Mouse (Mus musculus) forebrain, postnatal 0 days (tissue): ENCODE data around the gene Prkrip1. TPM values are rescaled to one million over a fixed set of nuclear protein-coding genes. Genes with fewer than 3 reads are reported as not detected.

Experiments
- ATAC-seq: fragments of 200-750 bp; cut with Nextera tagmentation; 2 replicates; pipeline ENCODE4 v1.8.0; 2017; ENCODE audit warnings: mild to moderate bottlenecking, moderate library complexity
- DNase-seq: peaks from one replicate; pipeline ENCODE4 v3.0.0-alpha.2; 2015
- H3K27ac ChIP-seq: fragments of 300-500 bp; sonication (generic); 2 replicates; pipeline ENCODE4 v1.5.1; 2014; ENCODE audit warnings: low read depth, mild to moderate bottlenecking, antibody characterized with exemption, low read length, moderate library complexity, mixed read lengths
- H3K27me3 ChIP-seq: fragments of 300-500 bp; sonication (generic); 2 replicates; pipeline ENCODE4 v1.6.1; 2014; ENCODE audit warnings: mild to moderate bottlenecking, low read length, mixed read lengths; ENCODE audit not compliant: insufficient read depth
- H3K36me3 ChIP-seq: fragments of 300-500 bp; sonication (generic); 2 replicates; pipeline ENCODE4 v1.6.1; 2014; ENCODE audit warnings: mild to moderate bottlenecking, moderate library complexity; ENCODE audit not compliant: insufficient read depth
- H3K4me1 ChIP-seq: fragments of 300-500 bp; sonication (generic); 2 replicates; pipeline ENCODE4 v1.6.1; 2014; ENCODE audit warnings: antibody characterized with exemption; ENCODE audit not compliant: insufficient read depth
- H3K4me2 ChIP-seq: fragments of 300-500 bp; sonication (generic); 2 replicates; pipeline ENCODE4 v1.6.1; 2014; ENCODE audit warnings: low read depth, mild to moderate bottlenecking, moderate library complexity
- H3K4me3 ChIP-seq: fragments of 300-500 bp; sonication (generic); 2 replicates; pipeline ENCODE4 v1.5.1; 2014; ENCODE audit warnings: low read depth, low read length, mixed read lengths
- H3K9ac ChIP-seq: fragments of 300-500 bp; sonication (generic); 2 replicates; pipeline ENCODE4 v1.6.1; 2014; ENCODE audit warnings: mild to moderate bottlenecking
- H3K9me3 ChIP-seq: fragments of 300-500 bp; sonication (generic); 2 replicates; pipeline ENCODE4 v1.6.1; 2016; ENCODE audit warnings: low read length
- CTCF ChIP-seq: sonication (generic); IDR thresholded peaks from 2 replicates; pipeline ENCODE4 v1.5.1; 2016; ENCODE audit warnings: antibody characterized with exemption, control low read depth, low read depth
- WGBS: fragments of 180-500 bp; shearing (Covaris S2); extraction: QIAGEN DNeasy Blood & Tissue Kit; methylation state at CpG from one replicate; pipeline ENCODE4 v1.1.7; 2014; 5-methylcytosine and 5-hydroxymethylcytosine counted together
- polyA plus RNA-seq: library from polyadenylated mRNA; unstranded; fragments of >200 nt; fragmentation: Nextera tagmentation; extraction: Ambion mirVana; gene quantifications from 2 replicates; pipeline ENCODE4 v1.2.1, GENCODE M21; 2015
- total RNA-seq: library from RNA; depleted of rRNA; stranded (reverse); fragments of >200 nt; gene quantifications from 2 replicates; pipeline ENCODE4 v1.2.3, GENCODE M21; 2014

Gene Prkrip1
- total and polyA plus RNA-seq, 2 experiments from 2014 or later: 19.8 to 61.3 TPM

DNA sequence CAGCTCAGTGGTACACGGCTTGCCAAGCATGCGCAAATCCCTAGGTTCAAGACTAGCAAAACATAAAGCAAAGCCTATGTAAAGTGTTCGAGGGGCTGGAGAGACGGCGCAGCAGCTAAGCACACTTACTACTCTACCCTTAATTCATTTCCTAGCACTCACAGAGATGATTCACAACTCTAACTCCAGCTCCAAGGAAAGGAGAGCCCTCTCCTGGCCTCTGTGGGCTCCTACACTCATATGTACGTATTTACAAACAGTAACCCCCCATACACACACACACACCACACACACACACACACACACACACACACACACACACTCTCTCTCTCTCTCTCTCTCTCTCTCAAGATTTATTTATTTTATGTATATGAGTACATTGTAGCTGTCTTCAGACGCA is 15.0 kb downstream of the Prkrip1 start:
- no peak for DNase-seq
- Histone ChIP-seq H3K27me3 (no peaks in the 10 kb centered on the region), H3K4me3 (no peak overlapping the region), H3K9ac (no peak overlapping the region), H3K9me3 (no peaks in the 10 kb centered on the region), H3K27ac (no peak overlapping the region), H3K36me3 (peaks cover 62% of the 10 kb centered on the region), H3K4me1 (no peaks in the 10 kb centered on the region), H3K4me2 (no peak overlapping the region)
- no peak for ATAC-seq
- TF ChIP-seq CTCF: peak; percentile 26
- 89% methylated on average over 7 of the region's 7 CpGs for WGBS

DNA sequence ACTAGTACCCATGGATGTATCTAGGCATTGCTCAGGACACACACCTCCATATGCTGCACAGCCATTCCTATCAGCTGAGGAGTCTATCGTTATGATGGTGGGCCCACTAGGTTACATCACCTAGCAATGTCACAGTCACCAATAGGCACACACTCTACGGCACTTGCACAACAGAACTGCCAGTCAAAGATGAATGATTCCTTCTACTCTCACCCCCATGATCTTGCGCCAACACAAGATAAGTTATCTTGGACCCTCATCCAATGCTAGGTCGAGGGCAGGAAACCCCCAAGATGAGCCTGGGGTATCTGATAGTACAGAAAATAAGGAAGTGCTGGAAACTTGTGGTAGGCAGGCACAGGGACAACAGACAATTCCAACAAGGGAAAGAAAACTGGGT is 15.9 kb downstream of the Prkrip1 start:
- no peak for TF ChIP-seq CTCF
- no peaks in the 10 kb centered on the region for H3K4me1 ChIP-seq
- no peak overlapping the region for H3K9ac ChIP-seq
- no peak overlapping the region for H3K4me2 ChIP-seq
- H3K36me3 ChIP-seq: peaks cover 62% of the 10 kb centered on the region
- no peak overlapping the region for H3K4me3 ChIP-seq
- ATAC-seq (no peak), DNase-seq (no peak)
- no peaks in the 10 kb centered on the region for H3K9me3 ChIP-seq
- no peaks in the 10 kb centered on the region for H3K27me3 ChIP-seq
- H3K27ac ChIP-seq: no peak overlapping the region
- WGBS: 97% methylated on average over 4 of the region's 4 CpGs

DNA sequence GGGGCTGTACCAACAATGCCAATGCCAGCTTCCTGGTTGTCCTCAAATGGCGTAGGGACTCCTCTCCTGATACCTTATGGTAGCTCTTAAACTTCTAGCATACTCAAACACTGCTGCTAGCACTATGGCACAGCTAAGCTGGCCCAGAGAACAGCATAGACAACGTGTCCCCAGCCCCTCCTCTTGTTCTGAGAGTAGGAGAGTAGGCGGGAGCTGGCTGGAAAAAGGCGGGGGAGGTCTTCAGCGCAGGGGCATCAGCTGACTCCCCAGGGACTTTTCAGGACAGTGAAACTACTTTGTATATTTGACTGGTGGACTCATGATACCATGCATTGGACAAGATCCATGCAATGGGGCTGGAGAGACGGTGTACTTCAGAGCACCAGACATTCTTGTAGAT is 16.7 kb downstream of the Prkrip1 start:
- no peak overlapping the region for H3K9ac ChIP-seq
- DNase-seq (no peak), ATAC-seq (no peak)
- H3K4me1 ChIP-seq: no peaks in the 10 kb centered on the region
- H3K4me2 ChIP-seq: no peak overlapping the region
- H3K36me3 ChIP-seq: peaks cover 63% of the 10 kb centered on the region
- no peak overlapping the region for H3K4me3 ChIP-seq
- no peak overlapping the region for H3K27ac ChIP-seq
- WGBS: 93% methylated on average over 6 of the region's 6 CpGs
- no peaks in the 10 kb centered on the region for H3K9me3 ChIP-seq
- no peaks in the 10 kb centered on the region for H3K27me3 ChIP-seq
- TF ChIP-seq CTCF: no peak

DNA sequence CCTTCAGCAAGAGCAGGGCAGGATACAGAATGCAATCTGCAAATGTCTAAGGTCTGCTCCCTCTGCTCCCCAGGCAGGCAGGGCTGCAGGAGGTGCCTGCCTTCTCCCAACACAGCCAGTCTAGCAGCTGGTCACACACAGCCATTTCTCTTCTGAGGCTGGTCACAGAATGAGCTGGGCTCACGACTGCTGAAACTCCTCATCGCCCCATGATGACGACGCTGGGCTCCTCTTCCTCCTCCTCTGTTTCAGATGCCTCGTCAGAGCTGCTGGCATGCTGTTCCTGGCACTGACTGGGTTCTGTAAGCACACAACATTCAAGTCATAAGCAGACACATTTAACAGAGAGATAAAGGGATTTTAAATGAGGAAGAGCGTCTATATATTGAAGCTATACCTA is 17.6 kb downstream of the Prkrip1 start:
- Histone ChIP-seq H3K9me3 (no peaks in the 10 kb centered on the region), H3K4me1 (no peaks in the 10 kb centered on the region), H3K27me3 (no peaks in the 10 kb centered on the region), H3K9ac (no peak overlapping the region), H3K27ac (no peak overlapping the region), H3K4me2 (no peak overlapping the region), H3K36me3 (peaks cover 60% of the 10 kb centered on the region), H3K4me3 (no peak overlapping the region)
- no peak for TF ChIP-seq CTCF
- no peak for DNase-seq
- 90% methylated on average over 6 of the region's 6 CpGs for WGBS
- no peak for ATAC-seq

DNA sequence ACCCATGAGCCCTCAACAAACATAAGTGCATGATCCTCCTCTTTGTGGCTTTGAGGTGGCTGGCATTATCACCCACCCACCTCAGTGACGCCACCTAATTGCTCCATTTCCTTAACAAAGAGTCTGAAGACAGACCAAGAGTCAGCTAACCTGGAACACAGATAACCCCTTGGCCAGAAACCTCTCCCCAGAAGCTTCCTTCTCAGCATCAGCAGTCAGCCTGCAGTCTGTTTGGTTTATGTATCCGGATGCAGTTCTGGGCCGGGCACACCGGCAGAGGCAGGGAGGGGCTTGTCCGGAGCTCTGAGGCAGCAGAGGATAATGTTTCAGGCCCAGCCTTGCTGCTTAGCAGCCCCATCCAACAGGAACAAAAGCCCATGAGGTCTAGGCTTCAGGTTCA is 19.2 kb downstream of the Prkrip1 start:
- WGBS: 92% methylated on average over 5 of the region's 5 CpGs
- Histone ChIP-seq H3K27ac (no peak overlapping the region), H3K36me3 (peaks cover 58% of the 10 kb centered on the region)

DNA sequence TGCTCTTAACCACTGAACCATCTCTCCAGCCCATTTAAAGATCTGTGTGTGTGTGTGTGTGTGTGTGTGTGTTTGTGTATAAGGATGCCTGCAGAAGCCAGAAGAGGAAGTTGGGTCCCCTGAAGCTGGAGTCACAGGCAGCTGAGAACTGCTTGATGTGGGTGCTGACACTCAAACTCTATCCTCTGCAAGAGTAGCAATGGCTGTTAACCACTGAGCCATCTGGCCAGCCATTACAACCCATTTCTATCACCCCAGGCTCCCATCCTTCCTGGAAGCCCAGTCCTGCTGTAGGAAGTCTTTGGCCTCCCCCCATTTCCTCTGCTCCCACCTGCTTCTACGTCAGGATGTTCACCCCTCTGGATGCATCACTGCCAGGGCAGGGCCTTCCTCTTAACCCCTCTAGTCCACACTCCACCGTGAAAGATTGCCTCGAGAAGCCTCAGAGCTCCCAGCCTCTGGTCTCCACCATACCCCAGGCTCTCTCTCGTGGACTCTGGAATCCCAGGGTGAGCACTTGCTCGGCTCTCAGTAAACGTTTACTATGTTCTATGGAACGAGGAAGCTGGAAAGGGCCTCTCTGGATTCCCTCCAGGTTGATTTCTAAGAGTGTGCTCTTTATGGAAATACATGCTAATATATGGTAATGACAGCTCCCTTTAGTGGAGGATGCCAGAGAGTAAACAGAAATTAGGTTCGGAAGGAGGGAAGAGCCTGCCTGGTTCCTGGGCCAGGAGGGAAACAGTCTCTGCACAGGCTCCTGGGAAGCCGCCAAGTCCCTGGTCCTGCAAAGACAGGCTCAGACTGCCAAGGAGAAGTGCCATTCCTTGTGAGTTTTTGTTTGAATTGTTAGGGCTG is 24.9 kb downstream of the Prkrip1 start:
- peak; percentile 60 for ATAC-seq
- Histone ChIP-seq H3K4me2 (no peak overlapping the region), H3K36me3 (peaks cover 12% of the 10 kb centered on the region), H3K27me3 (no peaks in the 10 kb centered on the region), H3K9ac (no peak overlapping the region), H3K9me3 (no peaks in the 10 kb centered on the region), H3K4me3 (no peak overlapping the region), H3K27ac (peak overlapping the region; percentile 47; the same call in 1 of the 2 replicates), H3K4me1 (peaks cover 6% of the 10 kb centered on the region)
- no peak for TF ChIP-seq CTCF
- peak; percentile 83 for DNase-seq
- 16% methylated on average over 9 of the region's 9 CpGs for WGBS

More for the DNA sequence above, 19.2 kb downstream of the Prkrip1 start:
- TF ChIP-seq CTCF: no peak
- Histone ChIP-seq H3K4me1 (no peaks in the 10 kb centered on the region), H3K4me2 (no peak overlapping the region), H3K27me3 (no peaks in the 10 kb centered on the region), H3K9me3 (no peaks in the 10 kb centered on the region), H3K9ac (no peak overlapping the region), H3K4me3 (no peak overlapping the region)
- DNase-seq: no peak
- no peak for ATAC-seq

DNA sequence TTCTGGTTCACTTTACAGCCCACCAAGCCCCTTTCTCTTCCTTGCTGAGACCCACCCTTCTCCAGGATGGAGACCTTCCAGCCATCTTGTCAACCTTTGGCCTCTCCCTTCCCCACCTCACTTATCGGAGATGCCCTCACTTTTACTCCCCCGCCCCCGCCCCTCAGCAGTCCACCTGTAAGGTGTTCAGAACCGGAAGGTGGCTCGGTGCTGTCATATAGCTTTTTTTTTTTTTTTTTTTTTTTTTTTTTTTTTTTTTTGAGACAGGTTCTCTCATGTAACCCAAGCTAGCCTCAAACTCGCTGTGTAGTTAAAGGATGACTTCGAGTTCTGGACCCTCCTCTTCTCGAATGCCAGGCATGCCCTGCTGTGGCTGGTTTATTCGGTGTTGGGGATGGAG is 25.8 kb downstream of the Prkrip1 start:
- H3K9me3 ChIP-seq: no peaks in the 10 kb centered on the region
- no peak overlapping the region for H3K9ac ChIP-seq
- TF ChIP-seq CTCF: no peak
- ATAC-seq (no peak), DNase-seq (no peak)
- no peaks in the 10 kb centered on the region for H3K27me3 ChIP-seq
- H3K4me1 ChIP-seq: peaks cover 6% of the 10 kb centered on the region
- no peak overlapping the region for H3K4me3 ChIP-seq
- 81% methylated on average over 9 of the region's 9 CpGs for WGBS
- H3K4me2 ChIP-seq: no peak overlapping the region
- 0 out of 2 replicates have a peak, but pooled peaks cover 6% of the 10 kb centered on the region for H3K36me3 ChIP-seq
- H3K27ac ChIP-seq: no peak overlapping the region
